Mouse (Mus musculus): Measurements from ENCODE around the gene Fam160a2. TPM values are rescaled to one million over a fixed set of nuclear protein-coding genes. Genes with fewer than 3 reads are reported as not detected.

Gene Fam160a2
- total RNA-seq (2014; fragmentation: Nextera tagmentation) = 42.9 and 44.3 TPM in 2 replicates
- total RNA-seq (2017) = 9.0 and 23.2 TPM in 2 replicates

GRCm38 (mm10) chr7:105399935-105400624, at the start of gene Fam160a2:
Gene Fam160a2 (minus strand): TSS chr7:105400054.
- peak; percentile 77 for ATAC-seq (replicated peaks; ENCODE audit: poor library complexity, severe bottlenecking)

DNA sequence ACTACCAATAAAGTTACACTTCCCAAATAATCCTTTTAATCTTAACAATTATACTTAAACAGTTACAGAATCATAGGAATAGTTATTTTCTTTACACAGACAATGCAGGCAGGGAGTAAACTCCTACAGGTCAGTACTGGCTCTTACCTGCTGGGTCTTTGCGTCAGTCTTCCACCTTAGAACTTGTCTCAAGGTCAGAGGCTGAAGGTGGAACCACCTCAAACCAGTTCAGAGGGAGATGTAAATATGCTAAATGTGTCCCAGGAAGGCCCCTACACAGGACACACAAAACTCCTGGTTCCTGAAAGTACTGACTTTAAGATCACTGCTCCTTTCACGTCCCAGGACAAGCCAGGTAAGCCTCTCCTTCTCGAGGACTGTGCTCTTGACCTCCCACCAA, 45.2 kb upstream of the Fam160a2 start:
- ATAC-seq (replicated peaks; ENCODE audit: poor library complexity, severe bottlenecking) = no peak

DNA sequence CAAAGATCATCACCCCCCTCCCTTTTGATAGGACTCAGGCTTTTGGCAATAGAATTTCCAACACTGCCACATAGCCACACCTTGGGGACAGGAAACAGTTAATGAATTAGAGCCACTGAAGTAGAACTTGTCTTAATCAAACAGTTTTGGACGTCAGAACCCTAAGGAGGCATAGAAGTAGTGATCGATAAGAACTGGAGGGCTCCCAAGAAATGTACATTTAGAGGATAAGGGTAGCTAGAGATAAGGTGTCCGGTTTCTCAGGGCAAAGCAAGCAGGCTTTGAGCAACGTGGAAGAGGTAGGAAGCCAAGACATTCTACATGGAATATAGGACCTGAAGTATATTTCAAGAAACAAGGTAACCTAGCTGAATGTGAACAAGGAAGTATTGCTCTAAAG, 41.6 kb upstream of the Fam160a2 start:
- no peak for ATAC-seq (replicated peaks; ENCODE audit: poor library complexity, severe bottlenecking)

- no peak for ATAC-seq (replicated peaks; ENCODE audit: poor library complexity, severe bottlenecking)
Measured at GRCm38 (mm10) chr7:105437979-105438772, 38.3 kb upstream of the Fam160a2 start.

GRCm38 (mm10) chr7:105434798-105435197, 34.9 kb upstream of the Fam160a2 start:
- no peak for ATAC-seq (replicated peaks; ENCODE audit: poor library complexity, severe bottlenecking)

GRCm38 (mm10) chr7:105433859-105434258, 34.0 kb upstream of the Fam160a2 start:
- no peak for ATAC-seq (replicated peaks; ENCODE audit: poor library complexity, severe bottlenecking)

DNA sequence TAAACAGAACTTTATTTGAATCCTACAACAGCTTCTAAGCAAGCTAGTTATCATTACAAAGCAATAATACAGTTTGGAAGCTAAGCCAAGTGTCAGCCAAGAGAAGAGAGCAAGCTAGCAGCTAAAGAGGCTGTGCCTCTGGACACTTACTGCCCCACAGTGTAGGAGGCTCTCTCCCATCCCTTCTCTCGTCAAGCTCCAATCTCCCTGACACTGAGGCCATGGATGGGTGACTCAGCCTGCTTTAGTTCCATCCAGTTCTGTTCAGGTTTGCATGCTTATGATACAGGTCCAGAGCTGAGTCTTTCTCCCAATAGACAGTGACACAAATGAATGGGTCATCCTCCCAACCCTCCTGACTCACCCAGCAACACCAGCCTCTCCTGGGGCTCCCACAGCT, 32.2 kb upstream of the Fam160a2 start:
- ATAC-seq (replicated peaks; ENCODE audit: poor library complexity, severe bottlenecking) = no peak

GRCm38 (mm10) chr7:105426051-105426450, 26.2 kb upstream of the Fam160a2 start:
- ATAC-seq (replicated peaks; ENCODE audit: poor library complexity, severe bottlenecking) = peak; percentile 22; the same call in 1 of the 2 replicates

- peak; percentile 14; the same call in 1 of the 2 replicates for ATAC-seq (replicated peaks; ENCODE audit: poor library complexity, severe bottlenecking)
Measured at GRCm38 (mm10) chr7:105425424-105426043, 25.7 kb upstream of the Fam160a2 start, which contains the start of gene Cckbr. Gene Cckbr (plus strand): TSS chr7:105425731.

- ATAC-seq (replicated peaks; ENCODE audit: poor library complexity, severe bottlenecking) = no peak
Measured at GRCm38 (mm10) chr7:105424368-105424767, 24.5 kb upstream of the Fam160a2 start.

DNA sequence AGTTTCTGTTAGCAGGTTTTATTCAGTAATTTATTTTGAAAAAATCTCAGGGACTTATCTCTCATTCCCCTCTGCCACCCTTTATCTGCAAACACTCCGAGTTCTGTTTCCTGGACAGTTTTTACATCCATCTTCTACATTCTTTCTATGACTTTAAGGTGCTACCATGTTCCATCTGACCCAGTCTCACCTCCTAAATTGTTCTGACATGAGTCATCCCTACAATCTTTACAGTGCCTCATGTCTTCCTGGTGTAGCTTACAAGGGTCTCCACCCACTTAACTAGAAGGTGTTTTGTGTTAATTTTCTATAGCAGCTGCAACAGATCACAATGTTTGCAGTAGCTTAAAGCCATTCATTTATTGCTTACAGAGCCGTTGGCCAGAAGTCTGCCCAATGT, 21.0 kb upstream of the Fam160a2 start:
- ATAC-seq (replicated peaks; ENCODE audit: poor library complexity, severe bottlenecking) = no peak

GRCm38 (mm10) chr7:105418106-105418505, 18.3 kb upstream of the Fam160a2 start:
- no peak for ATAC-seq (replicated peaks; ENCODE audit: poor library complexity, severe bottlenecking)

GRCm38 (mm10) chr7:105416529-105416928, 16.7 kb upstream of the Fam160a2 start:
- ATAC-seq (replicated peaks; ENCODE audit: poor library complexity, severe bottlenecking) = no peak

DNA sequence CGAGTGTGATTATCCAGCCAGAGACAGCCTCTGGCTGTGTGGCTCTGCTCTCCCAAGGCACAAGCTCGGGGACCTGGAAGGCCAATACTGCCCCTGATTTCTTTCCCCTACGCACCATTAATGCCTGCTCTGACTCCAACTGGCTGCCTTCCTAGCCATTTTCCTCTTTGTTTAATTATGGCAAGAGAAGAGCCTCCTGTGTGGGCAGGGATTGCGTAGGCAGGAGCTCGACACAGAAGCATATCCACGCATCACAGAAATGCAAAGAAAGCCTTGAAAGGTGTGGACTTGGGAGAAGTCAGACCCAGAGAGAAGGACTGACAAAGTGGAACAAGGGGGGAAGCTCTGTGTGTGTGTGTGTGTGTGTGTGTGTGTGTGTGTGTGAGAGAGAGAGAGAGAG, 14.5 kb upstream of the Fam160a2 start:
- ATAC-seq (replicated peaks; ENCODE audit: poor library complexity, severe bottlenecking) = no peak

DNA sequence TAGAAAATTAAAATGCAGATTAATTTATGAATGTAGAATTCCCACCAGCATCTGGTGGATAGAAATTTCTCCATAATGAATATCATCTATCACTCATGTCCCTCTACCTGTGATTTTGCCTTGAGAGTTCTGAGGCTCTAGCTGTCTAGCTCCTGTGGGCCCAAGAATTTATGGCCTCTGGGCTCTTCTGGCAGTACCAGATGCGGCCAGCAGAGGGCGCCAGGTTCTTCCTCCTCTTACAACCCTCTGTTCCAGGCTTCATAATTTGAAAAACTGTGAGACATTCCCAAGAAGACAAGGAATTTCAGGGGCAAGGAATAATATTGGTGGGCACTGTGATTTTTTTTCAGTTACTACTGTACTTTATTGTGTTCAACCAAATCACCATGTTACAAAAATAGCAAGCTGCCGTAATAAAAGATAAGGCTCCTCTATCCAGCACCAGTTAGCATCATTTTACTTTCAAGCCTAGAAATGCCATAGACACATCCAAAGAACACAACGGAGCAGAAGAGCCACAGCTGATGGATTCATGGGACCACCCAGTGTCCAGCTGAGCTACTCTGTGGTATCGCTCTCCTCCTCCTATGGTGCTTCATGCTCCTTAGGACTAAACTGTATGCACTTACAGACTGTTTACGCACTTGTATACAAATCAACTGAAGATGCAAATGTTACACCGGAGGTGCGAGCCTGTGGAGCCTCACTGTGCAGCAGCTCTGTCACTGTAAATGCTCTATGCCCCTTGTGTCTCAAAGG, 12.2 kb upstream of the Fam160a2 start:
- ATAC-seq (replicated peaks; ENCODE audit: poor library complexity, severe bottlenecking) = peak; percentile 90; the same call in 1 of the 2 replicates

GRCm38 (mm10) chr7:105406322-105406721, 6.5 kb upstream of the Fam160a2 start:
- peak; percentile 84 for ATAC-seq (replicated peaks; ENCODE audit: poor library complexity, severe bottlenecking)

DNA sequence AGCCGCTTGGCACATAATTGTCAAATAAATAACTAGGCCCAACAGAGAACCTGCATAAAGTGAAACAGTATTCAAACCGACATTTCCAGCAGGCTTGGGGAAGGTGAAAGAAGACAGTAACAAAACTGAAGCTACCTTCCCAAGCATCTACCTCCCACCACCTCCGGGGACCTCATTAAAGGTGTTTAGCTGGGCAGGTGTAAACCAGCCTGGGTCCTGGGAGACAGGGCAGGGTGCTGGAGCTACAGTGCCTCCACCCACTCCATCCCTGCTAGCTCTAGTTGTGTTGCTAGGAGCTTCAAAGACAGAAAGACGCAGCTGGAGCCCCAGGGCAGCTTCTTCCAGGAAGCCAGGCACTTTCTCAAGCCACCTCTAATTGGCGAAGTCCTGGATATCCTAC, 4.4 kb upstream of the Fam160a2 start, which contains the start of gene Cnga4:
Cnga4 (plus strand) TSS at position 301 of the 400 bp plus-strand sequence.
- ATAC-seq (replicated peaks; ENCODE audit: poor library complexity, severe bottlenecking) = no peak

DNA sequence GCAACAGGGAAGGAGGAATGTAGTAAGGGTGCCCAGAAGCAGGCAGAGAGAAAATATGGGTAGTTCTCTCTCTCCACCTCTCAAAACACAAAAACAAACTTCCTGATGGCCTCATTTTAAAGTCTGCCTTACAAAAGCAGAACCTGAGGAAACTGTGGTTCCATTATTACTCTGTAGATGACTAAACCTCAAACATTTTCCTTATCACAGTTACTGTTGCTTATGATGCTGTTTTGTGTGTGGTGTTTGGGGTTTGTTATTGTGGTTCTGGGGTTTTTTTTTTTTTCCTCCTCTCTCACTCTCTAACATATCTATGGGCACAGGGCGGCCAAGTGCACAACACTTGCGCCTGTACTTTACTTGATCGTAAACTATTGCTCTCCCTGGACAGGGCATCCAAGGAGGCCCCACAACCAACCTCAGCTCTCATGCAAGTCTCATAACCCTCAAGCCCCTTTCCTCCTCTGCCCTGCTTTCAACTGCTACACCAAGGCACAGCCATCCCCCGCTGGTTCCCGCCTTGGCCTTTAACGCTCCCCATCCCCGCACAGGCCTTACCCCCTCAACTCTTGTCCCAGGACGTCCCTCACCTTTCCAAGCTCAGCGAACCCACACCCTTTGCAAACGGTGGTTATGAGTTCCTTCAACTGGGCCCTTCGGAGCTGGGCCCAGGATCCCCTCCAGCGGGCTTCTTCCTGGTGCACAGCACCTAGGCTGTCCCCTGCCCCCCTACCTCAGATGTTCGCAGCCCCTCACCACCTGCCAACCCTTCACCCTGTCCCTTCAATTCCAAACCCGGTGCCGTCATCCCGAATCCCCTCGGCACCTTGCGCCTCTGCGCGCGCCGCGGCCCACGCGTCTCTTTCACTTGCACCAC, 558 bp downstream of the Fam160a2 start:
- peak; percentile 56 for ATAC-seq (replicated peaks; ENCODE audit: poor library complexity, severe bottlenecking)

- no peak for ATAC-seq (replicated peaks; ENCODE audit: poor library complexity, severe bottlenecking)
Measured at GRCm38 (mm10) chr7:105396126-105396525, 3.7 kb downstream of the Fam160a2 start.
